Mouse (Mus musculus) myocyte (in vitro differentiated cells): ENCODE measurements around the gene Pomgnt2.

ENCODE experiments used
- MAX ChIP-seq: IDR thresholded peaks from one replicate; pipeline ENCODE4 v1.6.1; 2011; ENCODE audit warnings: low read depth, mild to moderate bottlenecking, control low read depth
- MYOG ChIP-seq, 3 experiments: IDR thresholded peaks; one replicate each; pipeline ENCODE4 v1.6.1; 2011; ENCODE audit warnings: control low read depth in 2 of 3, low read depth in 2 of 3, mild to moderate bottlenecking in 2 of 3; ENCODE audit not compliant: insufficient read length in 2 of 3, control insufficient read depth in 1 of 3, insufficient read depth in 1 of 3
- POLR2A ChIP-seq: IDR thresholded peaks from one replicate; pipeline ENCODE4 v1.6.1; 2011; ENCODE audit warnings: low read depth, mild to moderate bottlenecking, control low read depth, moderate library complexity; ENCODE audit not compliant: insufficient read length
- POLR2AphosphoS2 ChIP-seq: IDR thresholded peaks from one replicate; pipeline ENCODE4 v1.6.1; 2011; ENCODE audit warnings: low read depth, control low read depth; ENCODE audit not compliant: insufficient read length
- REST ChIP-seq: IDR thresholded peaks from one replicate; pipeline ENCODE4 v1.6.1; 2011; ENCODE audit warnings: mild to moderate bottlenecking, control low read depth, moderate library complexity; ENCODE audit not compliant: insufficient read depth, insufficient read length
- SRF ChIP-seq: IDR thresholded peaks from one replicate; pipeline ENCODE4 v1.6.1; 2011; ENCODE audit warnings: low read depth; ENCODE audit not compliant: control insufficient read depth, insufficient read length
- TCF12 ChIP-seq: IDR thresholded peaks from one replicate; pipeline ENCODE4 v1.6.1; 2011; ENCODE audit warnings: mild to moderate bottlenecking, control low read depth; ENCODE audit not compliant: poor library complexity, insufficient read depth, severe bottlenecking
- TCF3 ChIP-seq: IDR thresholded peaks from one replicate; pipeline ENCODE4 v1.6.1; 2011; ENCODE audit warnings: low read depth, control low read depth; ENCODE audit not compliant: insufficient read length
- USF1 ChIP-seq: IDR thresholded peaks from one replicate; pipeline ENCODE4 v1.6.1; 2011; ENCODE audit warnings: low read depth, mild to moderate bottlenecking, control low read depth, moderate library complexity

- TF ChIP-seq TCF3 = no peak
- TF ChIP-seq MAX = no peak
- no peak for TF ChIP-seq TCF12
- no peak for TF ChIP-seq POLR2A
- no peak for TF ChIP-seq POLR2AphosphoS2
- TF ChIP-seq SRF = no peak
- no peak for TF ChIP-seq USF1
- TF ChIP-seq MYOG (IDR thresholded peaks at IDR 0.05; ENCODE audit: control insufficient read depth in 1 of 3, insufficient read depth in 1 of 3, insufficient read length in 2 of 3, low read depth in 2 of 3) = no peak
- no peak for TF ChIP-seq REST
Measured at GRCm38 (mm10) chr9:121983504-121983903, 13.4 kb downstream of the Pomgnt2 start.
